Mouse (Mus musculus) left cerebral cortex, adult 18-20 months (tissue): Measurements from ENCODE around the gene Adi1. TPM values are rescaled to one million over a fixed set of nuclear protein-coding genes. Genes with fewer than 3 reads are reported as not detected.

Experiments
- DNase-seq, 2 experiments: peaks; one replicate each; pipeline ENCODE4 v3.0.0; 2021 to 2022; ENCODE audit warnings: low spot score in 2 of 2, mixed read lengths in 1 of 2
- long read RNA-seq, 2 experiments: library from polyadenylated mRNA; stranded (forward); transcript quantifications; one replicate each; pipeline ENCODE4 v2.0.0; 2021
- total RNA-seq, 2 experiments: library from RNA; stranded (reverse); gene quantifications; 2 replicates each; pipeline ENCODE4 v1.2.3; 2021

The Adi1 gene
- total RNA-seq = 10 to 100 TPM; 36.5 to 37.2 TPM
- long read RNA-seq, experiment 1, transcript Adi1-201 (4 exons, 1,652 nt) = major isoform, 9 of 33 reads
- long read RNA-seq, experiment 1, partial matches to known transcripts = 22 of 33 reads
- long read RNA-seq, experiment 1, other reads (novel, unspliced or antisense) = 2 of 33 reads
- long read RNA-seq, experiment 2, transcript Adi1-201 (4 exons, 1,652 nt) = major isoform, 6 of 16 reads
- long read RNA-seq, experiment 2, partial matches to known transcripts = 5 of 16 reads
- long read RNA-seq, experiment 2, other reads (novel, unspliced or antisense) = 5 of 16 reads

GRCm38 (mm10) chr12:28675121-28675924 lies at the start of gene Adi1:
Gene Adi1 (plus strand): TSS chr12:28675231.
- DNase-seq = peak; percentile 80 to 86

GRCm38 (mm10) chr12:28625407-28625806 lies 49.6 kb upstream of the Adi1 start:
- DNase-seq = no peak

- no peak for DNase-seq
Observed at GRCm38 (mm10) chr12:28627092-28627491, 47.9 kb upstream of the Adi1 start.

- no peak for DNase-seq
Observed at GRCm38 (mm10) chr12:28628436-28628835, 46.6 kb upstream of the Adi1 start.

GRCm38 (mm10) chr12:28635058-28635534 lies 39.9 kb upstream of the Adi1 start:
- no peak for DNase-seq

- DNase-seq = peak; percentile 92 to 93
Observed at GRCm38 (mm10) chr12:28635535-28636476, 39.2 kb upstream of the Adi1 start, which contains the start of gene Rps7. Gene Rps7 (minus strand): TSS chr12:28635953.

- no peak for DNase-seq
Observed at GRCm38 (mm10) chr12:28636543-28636942, 38.5 kb upstream of the Adi1 start.

- DNase-seq = no peak
Observed at GRCm38 (mm10) chr12:28638778-28639177, 36.3 kb upstream of the Adi1 start.

- DNase-seq = peak; percentile 92 to 94
Observed at GRCm38 (mm10) chr12:28649141-28650110, 25.6 kb upstream of the Adi1 start, which contains the start of gene Rnaseh1. Gene Rnaseh1 (plus strand): TSS chr12:28649602.

- no peak for DNase-seq
Observed at GRCm38 (mm10) chr12:28662628-28663027, 12.4 kb upstream of the Adi1 start.

- DNase-seq = no peak
Observed at GRCm38 (mm10) chr12:28666734-28667133, 8.3 kb upstream of the Adi1 start.

- no peak for DNase-seq
Observed at GRCm38 (mm10) chr12:28667287-28667686, 7.7 kb upstream of the Adi1 start.

GRCm38 (mm10) chr12:28674038-28674720 lies 852 bp upstream of the Adi1 start:
- DNase-seq = no peak

GRCm38 (mm10) chr12:28675925-28676209 lies 836 bp downstream of the Adi1 start:
- DNase-seq = no peak

- no peak for DNase-seq
Observed at GRCm38 (mm10) chr12:28684674-28685073, 9.6 kb downstream of the Adi1 start.

GRCm38 (mm10) chr12:28685771-28686170 lies 10.7 kb downstream of the Adi1 start:
- DNase-seq = no peak

GRCm38 (mm10) chr12:28686199-28686879 lies 11.3 kb downstream of the Adi1 start:
- DNase-seq = no peak

- DNase-seq = no peak
Observed at GRCm38 (mm10) chr12:28688996-28689395, 14.0 kb downstream of the Adi1 start.

- no peak for DNase-seq
Observed at GRCm38 (mm10) chr12:28690730-28691129, 15.7 kb downstream of the Adi1 start.
